In the genomic region with DNA sequence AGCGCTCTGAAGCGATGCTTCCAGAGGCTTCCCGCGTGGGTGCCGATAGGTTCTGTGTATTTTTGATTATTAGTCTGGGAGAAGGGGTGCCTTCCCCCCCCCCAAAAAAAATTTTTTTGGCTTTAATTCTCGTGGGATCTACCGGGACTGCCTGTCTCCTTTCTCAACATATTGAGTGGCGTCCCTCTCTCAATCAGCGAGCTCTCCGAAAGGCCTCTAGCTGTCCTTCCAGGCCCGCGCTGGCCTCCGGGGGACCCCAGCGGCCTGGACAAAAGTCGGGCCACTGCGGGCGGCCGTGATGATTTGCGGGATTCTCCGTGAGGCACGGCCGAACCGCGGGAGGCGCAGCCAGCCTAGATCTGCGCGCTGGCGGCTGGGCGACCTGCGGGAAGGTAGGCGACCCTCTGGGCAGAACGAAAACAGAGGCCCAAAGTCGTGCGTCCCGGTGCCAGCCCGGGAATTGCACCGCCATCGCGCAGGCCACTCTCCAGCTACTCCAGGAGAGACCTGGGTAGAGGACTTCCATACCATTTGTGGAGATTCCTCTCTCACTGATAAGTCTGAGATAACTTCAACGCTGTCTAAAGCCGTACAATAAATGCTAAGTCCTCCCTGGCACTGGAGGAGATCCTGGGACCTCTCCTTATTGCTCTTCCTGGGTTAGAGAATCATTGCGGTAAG, we compare ENCODE assay signal across 9 mouse cellular contexts. TPM values are rescaled to one million over a fixed set of nuclear protein-coding genes. Genes with fewer than 3 reads are reported as not detected.
DNase-seq lines count a peak whose midpoint lies in the region; ATAC-seq lines count a peak whose summit lies in the region.
"Had no signal": no experiment of that assay in that cellular context is flagged by ENCODE, and none has a peak within 500 bp of the region (broad histone marks: within the 10 kb centered on the region; RNA-seq: fewer than 3 reads in every experiment).

No protein-coding gene starts in this region.

- ATAC-seq in heart, embryonic 12.5 days (ENCODE audit: insufficient number of reproducible peaks, low FRiP score), result no peak
- ATAC-seq in heart, embryonic 16.5 days (replicated peaks; ENCODE audit: extremely low read depth, insufficient read depth, low FRiP score), result no peak
- no peak for ATAC-seq in stomach, embryonic 15.5 days (ENCODE audit: insufficient read depth, low FRiP score, low read depth)
- no peak for ATAC-seq in cerebellum, adult (ENCODE audit: insufficient number of reproducible peaks, low FRiP score, low TSS enrichment)

- under 1% methylated on average over 42 of the region's 42 CpGs for WGBS in heart, embryonic 12.5 days
- 3% methylated on average over 42 of the region's 42 CpGs for WGBS in heart, embryonic 16.5 days
- 6% methylated on average over 42 of the region's 42 CpGs for WGBS in stomach, embryonic 15.5 days

- H3K9me3 ChIP-seq in heart, embryonic 12.5 days (replicated peaks), result no peaks in the 10 kb centered on the region
- no peaks in the 10 kb centered on the region for H3K9me3 ChIP-seq in heart, embryonic 16.5 days (replicated peaks; ENCODE audit: control insufficient read depth, low read length)
- H3K9me3 ChIP-seq in stomach, embryonic 15.5 days, result no peaks in the 10 kb centered on the region

- no peak overlapping the region for H3K27ac ChIP-seq in heart, embryonic 12.5 days (ENCODE audit: poor library complexity, severe bottlenecking)
- no peak overlapping the region for H3K27ac ChIP-seq in heart, embryonic 16.5 days (ENCODE audit: low read length)
- H3K27ac ChIP-seq in stomach, embryonic 15.5 days, result no peak overlapping the region

- H3K4me1 ChIP-seq in heart, embryonic 12.5 days (replicated peaks), result peaks cover 19% of the 10 kb centered on the region
- H3K4me1 ChIP-seq in heart, embryonic 16.5 days (ENCODE audit: control insufficient read depth, insufficient read depth, low read length), result peaks cover 20% of the 10 kb centered on the region
- peaks cover 23% of the 10 kb centered on the region for H3K4me1 ChIP-seq in stomach, embryonic 15.5 days

- H3K27me3 ChIP-seq in heart, embryonic 12.5 days (replicated peaks), result peaks cover 72% of the 10 kb centered on the region
- H3K27me3 ChIP-seq in heart, embryonic 16.5 days (ENCODE audit: control insufficient read depth, insufficient read depth, low read length), result peaks cover 75% of the 10 kb centered on the region
- H3K27me3 ChIP-seq in stomach, embryonic 15.5 days (replicated peaks), result peaks cover 80% of the 10 kb centered on the region

- H3K36me3 ChIP-seq in heart, embryonic 12.5 days, result no peaks in the 10 kb centered on the region
- no peaks in the 10 kb centered on the region for H3K36me3 ChIP-seq in heart, embryonic 16.5 days (ENCODE audit: control insufficient read depth, insufficient read depth)
- no peaks in the 10 kb centered on the region for H3K36me3 ChIP-seq in stomach, embryonic 15.5 days

- no peak overlapping the region for H3K9ac ChIP-seq in heart, embryonic 12.5 days
- no peak overlapping the region for H3K9ac ChIP-seq in heart, embryonic 16.5 days (ENCODE audit: low read length)
- no peak overlapping the region for H3K9ac ChIP-seq in stomach, embryonic 15.5 days

- H3K4me2 ChIP-seq in heart, embryonic 12.5 days, result peak overlapping the region; percentile 49
- no peak overlapping the region for H3K4me2 ChIP-seq in heart, embryonic 16.5 days (ENCODE audit: low read depth, low read length)
- 0 out of 2 replicates have a peak overlapping the region, but pooled peaks have one; percentile 11 for H3K4me2 ChIP-seq in stomach, embryonic 15.5 days

- H3K4me3 ChIP-seq in heart, embryonic 12.5 days, result peak overlapping the region; percentile 22
- peak overlapping the region; percentile 32 for H3K4me3 ChIP-seq in heart, embryonic 16.5 days (ENCODE audit: low read length)
- peak overlapping the region; percentile 2; the same call in 1 of the 2 replicates for H3K4me3 ChIP-seq in stomach, embryonic 15.5 days (replicated peaks)

- no peak for DNase-seq in heart, adult 11 months
- DNase-seq in ovary, postnatal 10 days (ENCODE audit: low spot score), result peak; percentile 27
- DNase-seq in ovary, postnatal 14 days (ENCODE audit: low spot score), result no peak
- DNase-seq in yolk sac, embryonic 10.5 days (ENCODE audit: low spot score), result no peak
- DNase-seq: lung, postnatal 10 days had no signal

RNA-seq across cellular contexts. Expression of a gene that starts 1.2 kb away (rescaled TPM):
- 0.30 and 0.31 TPM in 2 replicates for polyA plus RNA-seq in heart, embryonic 12.5 days (2016; fragmentation: Nextera tagmentation; extraction: Ambion mirVana)
- 0.39 and 0.43 TPM in 2 replicates for polyA plus RNA-seq in heart, embryonic 16.5 days (2015; fragmentation: Nextera tagmentation; extraction: Ambion mirVana)
- polyA plus RNA-seq in stomach, embryonic 15.5 days (2015; fragmentation: Nextera tagmentation; extraction: Ambion mirVana), result 0.60 and 1.4 TPM in 2 replicates
